Mouse (Mus musculus) forebrain, embryonic 10.5 days (tissue): ENCODE data around the gene Tsnaxip1. TPM values are rescaled to one million over a fixed set of nuclear protein-coding genes. Genes with fewer than 3 reads are reported as not detected.
A peak's percentile ranks its signal among the peaks of the same experiment; 100 is the strongest.

Experiments
- DNase-seq: peaks from one replicate; pipeline ENCODE4 v3.0.0-alpha.2; 2017; ENCODE audit warnings: low spot score; ENCODE audit errors: extremely low spot score
- H3K27ac ChIP-seq: fragments of 300-500 bp; sonication (generic); 2 replicates; pipeline ENCODE4 v1.5.1; 2016; ENCODE audit warnings: mild to moderate bottlenecking
- H3K27me3 ChIP-seq: fragments of 300-500 bp; sonication (generic); 2 replicates; pipeline ENCODE4 v1.6.1; 2016; ENCODE audit warnings: mild to moderate bottlenecking; ENCODE audit not compliant: poor library complexity, severe bottlenecking
- H3K36me3 ChIP-seq: fragments of 300-500 bp; sonication (generic); replicated peaks from 2 replicates; pipeline ENCODE4 v1.6.1; 2016; ENCODE audit warnings: mild to moderate bottlenecking, moderate library complexity
- H3K4me1 ChIP-seq: fragments of 300-500 bp; sonication (generic); 2 replicates; pipeline ENCODE4 v1.6.1; 2016
- H3K4me3 ChIP-seq: fragments of 300-500 bp; sonication (generic); 2 replicates; pipeline ENCODE4 v1.5.1; 2016; ENCODE audit warnings: mild to moderate bottlenecking, moderate library complexity
- H3K9me3 ChIP-seq: fragments of 300-500 bp; sonication (generic); 2 replicates; pipeline ENCODE4 v1.6.1; 2016; ENCODE audit warnings: mild to moderate bottlenecking, moderate library complexity
- WGBS: fragments of 180-500 bp; shearing (Covaris S2); methylation state at CpG from one replicate; pipeline ENCODE4 v1.1.7; 2016; 5-methylcytosine and 5-hydroxymethylcytosine counted together
- polyA plus RNA-seq: library from polyadenylated mRNA; unstranded; fragments of >200 nt; fragmentation: Nextera tagmentation; extraction: Ambion mirVana; gene quantifications from 2 replicates; pipeline ENCODE4 v1.2.1, GENCODE M21; 2016

The Tsnaxip1 gene
- polyA plus RNA-seq, 1 experiment from 2014 or later = 0.06 TPM

DNA sequence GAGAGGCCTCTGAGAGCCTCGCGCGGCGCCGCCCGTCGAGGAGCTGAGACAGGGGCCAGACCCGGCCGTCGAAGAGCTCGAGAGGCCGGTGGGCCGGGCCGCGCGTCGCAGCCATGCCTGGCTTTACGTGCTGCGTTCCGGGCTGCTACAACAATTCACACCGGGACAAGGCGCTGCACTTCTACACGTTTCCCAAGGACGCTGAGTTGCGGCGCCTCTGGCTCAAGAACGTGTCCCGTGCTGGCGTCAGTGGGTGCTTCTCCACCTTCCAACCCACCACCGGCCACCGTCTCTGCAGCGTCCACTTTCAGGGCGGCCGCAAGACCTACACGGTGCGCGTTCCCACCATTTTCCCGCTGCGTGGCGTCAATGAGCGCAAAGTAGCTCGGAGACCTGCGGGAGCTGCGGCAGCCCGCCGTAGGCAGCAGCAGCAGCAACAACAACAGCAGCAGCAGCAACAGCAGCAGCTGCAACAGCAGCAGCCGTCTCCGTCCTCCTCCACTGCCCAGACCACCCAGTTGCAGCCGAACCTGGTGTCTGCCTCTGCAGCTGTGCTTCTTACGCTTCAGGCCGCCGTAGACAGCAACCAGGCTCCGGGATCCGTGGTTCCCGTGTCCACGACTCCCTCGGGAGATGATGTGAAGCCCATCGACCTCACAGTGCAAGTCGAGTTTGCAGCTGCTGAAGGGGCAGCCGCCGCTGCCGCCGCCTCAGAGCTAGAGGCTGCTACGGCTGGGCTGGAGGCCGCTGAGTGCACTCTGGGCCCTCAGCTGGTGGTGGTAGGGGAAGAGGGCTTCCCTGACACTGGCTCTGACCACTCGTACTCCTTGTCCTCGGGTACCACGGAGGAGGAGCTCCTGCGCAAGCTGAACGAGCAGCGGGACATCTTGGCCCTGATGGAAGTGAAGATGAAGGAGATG is 28.0 kb downstream of the Tsnaxip1 start:
- Histone ChIP-seq H3K4me1 (peaks cover 68% of the 10 kb centered on the region), H3K27ac (peak overlapping the region; percentile 96), H3K36me3 (peaks cover 21% of the 10 kb centered on the region), H3K4me3 (peak overlapping the region; percentile 75), H3K9me3 (no peaks in the 10 kb centered on the region), H3K27me3 (no peaks in the 10 kb centered on the region)
- peak; percentile 61 for DNase-seq
- WGBS = under 1% methylated on average over 71 of the region's 71 CpGs

DNA sequence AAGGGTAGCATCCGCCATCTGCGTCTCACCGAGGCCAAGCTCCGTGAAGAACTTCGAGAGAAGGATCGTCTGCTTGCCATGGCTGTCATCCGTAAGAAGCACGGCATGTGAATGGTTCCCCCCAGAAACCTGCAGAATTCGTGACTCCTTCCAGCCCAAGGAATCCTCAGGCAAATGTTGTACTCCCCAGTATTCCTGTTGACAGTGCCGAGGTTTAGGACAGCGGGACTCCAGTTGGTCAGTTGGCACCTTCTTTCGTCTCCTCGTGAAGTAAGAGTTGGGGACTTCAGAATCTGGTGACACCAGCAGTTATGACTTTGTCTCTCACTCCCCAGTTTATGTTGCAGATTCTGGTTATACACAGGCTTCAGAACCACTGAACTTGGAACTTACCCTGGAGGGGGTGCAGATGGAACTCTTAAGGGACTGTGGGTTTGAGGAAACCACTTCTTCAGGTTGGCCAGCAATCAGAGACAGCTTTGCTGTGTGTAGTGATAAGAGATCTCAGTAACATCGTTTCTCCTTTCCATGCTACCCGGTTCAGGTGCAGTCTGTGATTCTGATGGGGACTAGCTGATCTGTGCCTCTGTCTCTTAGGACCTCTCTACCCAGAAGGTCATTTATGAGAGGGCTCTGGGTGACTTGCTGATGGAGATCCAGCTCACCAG is 28.8 kb downstream of the Tsnaxip1 start:
- DNase-seq = no peak
- 32% methylated on average over 15 of the region's 15 CpGs for WGBS
- Histone ChIP-seq H3K4me3 (peak overlapping the region; percentile 75), H3K27me3 (no peaks in the 10 kb centered on the region), H3K9me3 (no peaks in the 10 kb centered on the region), H3K36me3 (peaks cover 21% of the 10 kb centered on the region), H3K4me1 (peaks cover 68% of the 10 kb centered on the region), H3K27ac (peak overlapping the region; percentile 96)

DNA sequence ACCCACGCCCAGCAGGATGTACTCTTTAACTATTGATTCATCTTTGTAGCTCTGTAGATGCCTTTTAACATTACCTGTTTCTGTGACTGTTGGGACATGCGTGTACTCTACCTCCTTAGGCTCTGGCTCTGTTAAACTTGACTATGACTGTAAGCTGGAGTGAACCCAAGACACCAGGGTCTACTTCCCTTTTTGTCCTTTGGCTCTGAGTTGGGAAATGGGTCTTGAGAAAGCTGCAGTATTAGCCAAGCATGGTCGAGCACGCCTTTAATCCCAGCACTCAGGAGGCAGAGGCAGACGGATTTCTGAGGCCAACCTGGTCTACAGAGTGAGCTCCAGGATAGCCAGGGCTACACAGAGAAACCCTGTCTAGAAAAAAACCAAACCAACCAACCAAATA is 31.0 kb downstream of the Tsnaxip1 start:
- no peak for DNase-seq
- Histone ChIP-seq H3K27ac (no peak overlapping the region), H3K36me3 (peaks cover 35% of the 10 kb centered on the region), H3K4me3 (no peak overlapping the region), H3K9me3 (no peaks in the 10 kb centered on the region), H3K4me1 (peaks cover 84% of the 10 kb centered on the region), H3K27me3 (no peaks in the 10 kb centered on the region)
- 88% methylated on average over 5 of the region's 5 CpGs for WGBS

DNA sequence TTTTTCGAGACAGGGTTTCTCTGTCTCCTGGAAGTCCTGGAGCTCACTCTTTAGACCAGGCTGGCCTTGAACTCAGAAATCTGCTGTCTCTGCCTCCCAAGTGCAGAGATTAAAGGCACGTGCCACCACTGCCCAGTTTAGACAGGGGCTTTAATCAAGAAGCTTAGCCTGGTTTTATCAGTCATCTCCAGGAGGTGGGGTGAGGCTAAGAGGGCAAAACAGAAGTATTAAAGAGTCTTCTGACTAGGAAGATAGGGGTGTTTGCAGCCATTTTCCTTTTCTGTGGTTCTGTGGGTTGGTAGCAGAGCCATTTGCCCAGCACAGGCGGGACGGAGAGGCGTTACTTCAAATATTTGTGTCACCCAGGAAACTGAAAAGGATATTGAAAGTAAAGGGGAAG is 31.8 kb downstream of the Tsnaxip1 start:
- 83% methylated on average over 5 of the region's 5 CpGs for WGBS
- H3K9me3 ChIP-seq = no peaks in the 10 kb centered on the region
- no peaks in the 10 kb centered on the region for H3K27me3 ChIP-seq
- peaks cover 91% of the 10 kb centered on the region for H3K4me1 ChIP-seq
- H3K4me3 ChIP-seq = peak overlapping the region; percentile 96
- peaks cover 43% of the 10 kb centered on the region for H3K36me3 ChIP-seq
- peak overlapping the region; percentile 99 for H3K27ac ChIP-seq
- DNase-seq = no peak

DNA sequence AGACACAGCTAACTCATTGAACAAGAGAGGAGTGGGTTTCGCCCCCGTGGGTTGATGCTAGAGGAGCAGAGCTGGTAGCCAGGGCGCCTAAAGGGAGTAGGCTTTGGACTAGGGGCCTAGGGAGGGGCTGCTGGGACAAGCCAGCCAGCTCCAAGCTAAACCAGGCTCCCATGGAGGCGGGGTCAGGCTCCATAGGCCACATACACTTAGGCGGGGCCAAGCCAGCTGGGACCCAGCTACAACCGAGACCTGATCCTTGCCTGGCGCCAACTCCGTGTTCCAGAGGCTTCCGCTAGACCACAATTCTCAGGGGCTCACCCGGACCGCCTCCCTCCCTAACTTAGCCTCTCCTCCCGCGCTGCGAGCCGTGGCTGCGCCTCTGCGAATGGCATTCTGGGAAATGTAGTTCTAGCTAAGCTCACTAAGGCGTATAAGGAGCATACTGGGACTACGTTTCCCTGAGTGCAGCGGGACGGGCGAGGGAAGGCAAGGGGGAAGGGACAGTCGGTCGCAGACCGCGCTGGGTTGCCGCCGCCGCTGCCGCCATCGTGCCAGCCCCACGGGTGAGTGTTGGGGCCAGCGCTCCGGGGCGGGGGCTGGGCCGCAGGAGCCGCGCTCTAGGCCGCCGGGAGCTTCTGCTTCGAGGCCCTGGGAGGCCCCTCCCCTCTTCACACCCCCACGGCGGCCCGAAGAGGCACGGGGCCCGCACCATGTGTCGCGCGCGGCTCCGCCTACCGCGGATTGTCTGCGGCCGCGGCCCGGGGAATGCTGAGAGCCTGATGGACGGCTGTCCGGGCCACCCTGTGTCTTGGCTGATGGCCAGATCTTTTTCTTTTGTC is 32.8 kb downstream of the Tsnaxip1 start, which contains the start of gene Nutf2:
Gene Nutf2, plus strand, starts transcription at position 438 of the 839 bp plus-strand sequence.
- peak; percentile 97 for DNase-seq
- peaks cover 90% of the 10 kb centered on the region for H3K4me1 ChIP-seq

DNA sequence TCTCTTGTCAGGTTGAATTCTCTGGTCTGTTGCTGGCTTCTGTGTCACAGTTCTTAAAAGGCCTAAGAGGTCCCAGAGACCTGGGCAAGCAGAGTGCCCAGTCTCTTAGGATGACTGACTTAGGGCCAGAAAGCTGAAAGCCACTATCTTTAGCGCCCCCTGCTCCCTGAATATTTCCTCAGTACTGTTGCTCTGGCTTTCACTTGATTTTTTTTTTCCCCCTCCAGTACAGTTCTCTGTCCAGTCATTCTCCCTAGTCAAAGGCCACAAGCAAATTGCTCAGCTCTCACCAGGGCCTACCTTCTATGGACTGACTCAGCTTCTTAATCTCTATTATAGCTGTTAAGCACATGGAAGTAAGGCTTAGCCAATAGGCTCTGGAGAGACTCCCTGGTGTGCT is 34.4 kb downstream of the Tsnaxip1 start:
- Histone ChIP-seq H3K9me3 (no peaks in the 10 kb centered on the region), H3K4me1 (peaks cover 74% of the 10 kb centered on the region), H3K27me3 (no peaks in the 10 kb centered on the region), H3K4me3 (peak overlapping the region; percentile 96), H3K27ac (peak overlapping the region; percentile 99), H3K36me3 (peaks cover 67% of the 10 kb centered on the region)
- WGBS = 7% methylated on average over 1 of the region's 1 CpGs
- no peak for DNase-seq

More for the DNA sequence above, 32.8 kb downstream of the Tsnaxip1 start, which contains the start of gene Nutf2:
- Histone ChIP-seq H3K36me3 (peaks cover 51% of the 10 kb centered on the region), H3K9me3 (no peaks in the 10 kb centered on the region), H3K27me3 (no peaks in the 10 kb centered on the region), H3K27ac (peak within 1 kb of the TSS; percentile 99), H3K4me3 (peak within 1 kb of the TSS; percentile 96)
- WGBS = under 1% methylated on average over 56 of the region's 59 CpGs

DNA sequence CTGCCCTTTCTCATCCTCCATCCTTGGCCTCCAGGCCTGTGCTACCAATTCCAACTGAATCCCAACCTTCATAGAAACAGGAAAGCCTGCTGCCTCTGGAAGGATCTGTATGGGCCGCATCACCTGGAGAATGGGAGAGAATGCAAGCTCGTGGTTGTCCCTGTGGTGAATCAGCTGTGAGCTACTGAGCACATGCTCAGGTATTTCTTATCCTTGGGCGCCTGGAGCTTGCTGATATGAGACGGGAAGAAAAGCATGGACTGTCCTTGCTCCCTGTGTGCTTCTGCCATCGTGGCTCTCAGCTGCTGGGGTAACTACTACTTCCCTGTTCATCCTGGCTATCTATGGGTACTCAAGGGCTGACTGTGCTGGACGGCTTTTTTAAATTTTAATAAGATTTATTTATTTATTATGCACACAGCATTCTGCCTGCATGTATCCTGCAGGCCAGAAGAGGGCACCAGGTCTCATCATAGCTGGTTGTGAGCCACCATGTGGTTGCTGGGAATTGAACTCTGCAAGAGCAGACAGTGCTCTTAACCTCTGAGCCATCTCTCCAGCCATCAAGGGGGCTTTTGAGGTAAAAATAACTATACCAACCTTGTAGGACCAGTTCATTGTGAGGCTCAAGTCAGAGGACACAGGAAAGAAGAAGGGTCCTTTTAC is 39.0 kb downstream of the Tsnaxip1 start:
- H3K27me3 ChIP-seq = no peaks in the 10 kb centered on the region
- DNase-seq = no peak
- WGBS = 87% methylated on average over 6 of the region's 6 CpGs
- H3K27ac ChIP-seq = no peak overlapping the region
- H3K4me3 ChIP-seq = no peak overlapping the region
- H3K4me1 ChIP-seq = peaks cover 30% of the 10 kb centered on the region
- peaks cover 91% of the 10 kb centered on the region for H3K36me3 ChIP-seq
- no peaks in the 10 kb centered on the region for H3K9me3 ChIP-seq

DNA sequence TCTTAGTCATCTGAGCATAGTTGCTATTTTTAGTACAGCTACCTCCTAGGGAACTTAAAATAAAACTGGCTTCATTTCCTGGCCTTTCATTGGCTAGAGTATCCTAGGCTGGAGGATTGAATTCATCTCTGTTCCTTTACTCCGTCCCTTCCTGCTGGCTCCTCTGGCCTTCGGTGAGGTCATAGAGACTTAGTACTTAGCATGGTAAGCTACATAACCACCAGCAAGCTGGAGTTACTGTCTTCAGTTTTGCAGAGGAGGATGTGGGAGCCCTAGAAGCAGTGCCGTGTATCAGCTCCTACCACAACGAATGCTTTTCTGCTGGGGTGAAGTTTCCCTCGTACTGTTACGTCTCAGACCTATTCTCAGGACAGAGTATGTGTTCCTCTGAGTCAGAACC is 46.8 kb downstream of the Tsnaxip1 start:
- 90% methylated on average over 6 of the region's 6 CpGs for WGBS
- Histone ChIP-seq H3K27ac (no peak overlapping the region), H3K4me1 (no peaks in the 10 kb centered on the region), H3K36me3 (peaks cover 95% of the 10 kb centered on the region), H3K27me3 (no peaks in the 10 kb centered on the region), H3K9me3 (no peaks in the 10 kb centered on the region), H3K4me3 (no peak overlapping the region)
- no peak for DNase-seq

DNA sequence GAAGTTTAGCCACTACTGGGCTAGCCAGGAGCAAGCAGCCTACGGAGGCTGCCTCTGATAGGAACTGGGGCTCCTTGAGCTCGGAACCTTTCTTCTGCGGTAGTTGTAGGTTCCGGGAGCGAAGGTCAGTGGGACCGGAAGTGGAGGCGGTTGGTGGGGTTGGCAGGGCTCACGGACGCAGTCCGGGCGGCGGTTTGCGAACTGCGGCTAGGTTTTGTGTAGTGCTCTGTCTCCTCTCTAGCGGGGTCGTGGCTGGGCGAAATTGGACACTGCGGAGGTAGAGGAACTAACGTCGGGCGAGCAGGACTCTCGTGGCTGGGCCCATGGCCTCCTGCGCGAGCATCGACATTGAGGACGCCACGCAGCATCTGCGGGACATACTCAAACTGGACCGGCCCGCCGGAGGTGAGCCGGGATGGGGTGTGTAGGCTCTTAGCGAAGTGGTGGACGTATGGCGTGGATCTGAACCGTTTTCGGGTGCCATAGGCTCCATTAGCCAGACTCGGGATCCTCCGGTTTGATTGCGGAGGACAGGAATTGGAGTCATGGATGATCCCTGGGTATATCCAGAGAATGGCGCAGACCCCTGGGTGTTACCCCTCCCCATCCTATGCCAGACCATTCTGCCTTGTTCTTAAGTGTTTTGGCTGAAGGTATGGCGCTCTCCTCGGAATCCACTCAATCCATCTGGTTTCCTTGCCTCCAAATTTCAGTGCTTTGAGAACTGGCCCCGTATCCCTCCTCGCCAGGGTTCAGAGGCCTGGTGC is 53.4 kb downstream of the Tsnaxip1 start, which contains the start of gene Edc4:
Gene Edc4, plus strand, starts transcription at position 128 of the 767 bp plus-strand sequence.
- Histone ChIP-seq H3K9me3 (no peaks in the 10 kb centered on the region), H3K27ac (peak within 1 kb of the TSS; percentile 89), H3K27me3 (no peaks in the 10 kb centered on the region), H3K36me3 (peaks cover 64% of the 10 kb centered on the region), H3K4me1 (peaks cover 27% of the 10 kb centered on the region), H3K4me3 (peak within 1 kb of the TSS; percentile 96)
- 1% methylated on average over 45 of the region's 45 CpGs for WGBS
- peak; percentile 86 for DNase-seq

DNA sequence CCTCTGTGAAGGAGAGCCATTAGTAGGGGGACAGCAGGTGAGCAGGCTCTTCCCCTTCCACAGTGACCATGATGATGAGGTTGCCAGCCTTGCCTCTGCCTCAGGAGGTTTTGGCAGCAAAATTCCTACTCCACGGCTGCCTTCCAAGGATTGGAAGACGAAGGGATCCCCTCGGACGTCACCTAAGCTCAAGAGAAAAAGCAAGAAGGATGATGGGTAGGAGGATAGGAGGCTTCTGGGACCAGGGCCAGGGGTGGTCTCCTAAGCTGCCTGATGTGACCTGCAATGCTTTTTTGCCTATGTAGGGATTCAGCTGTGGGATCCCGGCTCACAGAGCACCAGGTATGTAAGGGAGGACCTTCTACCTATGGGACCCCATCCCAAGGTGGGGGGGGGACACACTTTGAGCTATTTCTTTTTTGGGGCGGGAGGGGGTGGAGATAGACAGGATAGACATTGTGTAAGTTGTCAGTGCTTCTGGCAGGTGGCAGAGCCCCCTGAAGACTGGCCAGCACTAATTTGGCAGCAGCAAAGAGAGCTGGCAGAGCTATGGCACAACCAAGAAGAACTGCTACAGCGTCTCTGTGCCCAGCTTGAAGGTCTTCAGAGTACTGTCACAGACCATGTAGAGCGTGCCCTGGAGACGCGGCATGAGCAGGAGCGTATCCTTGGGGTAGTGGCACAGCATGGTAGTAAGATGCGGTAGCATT is 62.4 kb downstream of the Tsnaxip1 start:
- peaks cover 95% of the 10 kb centered on the region for H3K36me3 ChIP-seq
- no peak for DNase-seq
- no peak overlapping the region for H3K27ac ChIP-seq
- 92% methylated on average over 12 of the region's 12 CpGs for WGBS
- no peaks in the 10 kb centered on the region for H3K27me3 ChIP-seq
- no peak overlapping the region for H3K4me3 ChIP-seq
- no peaks in the 10 kb centered on the region for H3K9me3 ChIP-seq
- H3K4me1 ChIP-seq = peaks cover 10% of the 10 kb centered on the region

DNA sequence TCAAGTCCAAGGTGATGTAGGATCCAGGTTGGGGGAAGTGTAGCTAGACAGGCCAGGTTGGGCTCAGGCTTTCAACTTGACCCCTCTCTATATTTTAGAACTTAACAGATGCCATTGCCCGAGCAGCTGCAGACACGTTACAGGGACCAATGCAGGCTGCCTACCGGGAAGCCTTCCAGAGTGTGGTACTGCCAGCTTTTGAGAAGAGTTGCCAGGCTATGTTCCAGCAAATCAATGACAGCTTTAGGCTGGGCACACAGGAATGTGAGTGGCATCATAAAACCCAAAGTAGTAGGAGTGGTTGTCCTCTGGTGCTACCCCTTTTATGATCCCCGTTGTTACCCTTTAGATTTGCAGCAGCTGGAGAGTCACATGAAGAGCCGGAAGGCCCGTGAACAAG is 63.3 kb downstream of the Tsnaxip1 start:
- no peaks in the 10 kb centered on the region for H3K27me3 ChIP-seq
- H3K4me1 ChIP-seq = peaks cover 10% of the 10 kb centered on the region
- H3K9me3 ChIP-seq = no peaks in the 10 kb centered on the region
- H3K27ac ChIP-seq = no peak overlapping the region
- H3K4me3 ChIP-seq = no peak overlapping the region
- no peak for DNase-seq
- H3K36me3 ChIP-seq = peaks cover 89% of the 10 kb centered on the region
- 93% methylated on average over 6 of the region's 6 CpGs for WGBS
